Mouse (Mus musculus): ENCODE measurements around the gene Nos1ap.

- no peak for TF ChIP-seq CTCF (IDR thresholded peaks at IDR 0.05; ENCODE audit: low read depth)
- TF ChIP-seq EP300 (IDR thresholded peaks at IDR 0.05; ENCODE audit: low read depth) = no peak
Observed at GRCm38 (mm10) chr1:170353335-170353734, 236.3 kb downstream of the Nos1ap start.

Data from liver, postnatal 0 days (tissue).